Mouse (Mus musculus): Measurements from ENCODE around the gene Adck1. TPM values are rescaled to one million over a fixed set of nuclear protein-coding genes. Genes with fewer than 3 reads are reported as not detected.

Adck1 gene
- total and polyA plus RNA-seq, 3 experiments: 30.6 to 34.3 TPM; not detected in 1

DNA sequence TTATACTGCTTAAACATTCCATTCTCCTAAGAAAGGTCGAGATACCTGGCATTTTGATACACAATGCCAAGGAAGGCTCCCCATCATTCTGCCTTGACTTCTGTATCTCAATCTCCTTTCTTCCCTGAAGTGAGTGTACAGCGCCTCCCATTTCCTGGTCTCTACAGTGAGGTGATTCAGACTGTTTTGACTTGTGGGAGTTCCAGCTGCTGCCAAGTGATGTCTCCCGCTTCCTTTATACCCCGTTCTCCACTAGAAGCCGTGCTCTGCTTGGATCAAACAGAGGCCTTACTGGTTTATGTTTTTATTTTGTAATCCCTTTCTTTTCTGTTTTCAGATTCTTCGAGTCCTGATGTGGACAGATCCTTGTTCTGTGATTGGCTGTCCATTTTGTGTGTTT lies 116.3 kb downstream of the Adck1 start:
- no peak for TF ChIP-seq EP300 (IDR thresholded peaks at IDR 0.05; ENCODE audit: low read depth in 1 of 2, low read length in 2 of 2)
- TF ChIP-seq POLR2A (IDR thresholded peaks at IDR 0.05; ENCODE audit: control insufficient read depth in 1 of 2, insufficient read depth in 1 of 2, low read depth in 1 of 2, low read length in 2 of 2, poor library complexity in 1 of 2): no peak
- no peak for TF ChIP-seq MAX (IDR thresholded peaks at IDR 0.05; ENCODE audit: low read length)
- no peak for TF ChIP-seq ZC3H11A (IDR thresholded peaks at IDR 0.05; ENCODE audit: low read depth, low read length)
- no peak for TF ChIP-seq SIN3A (IDR thresholded peaks at IDR 0.05; ENCODE audit: low read length)
- no peak for TF ChIP-seq ZNF384 (IDR thresholded peaks at IDR 0.05; ENCODE audit: low read depth, low read length)
- TF ChIP-seq UBTF (IDR thresholded peaks at IDR 0.05; ENCODE audit: borderline replicate concordance, insufficient read depth, low read depth, low read length): no peak
- TF ChIP-seq KAT2A (conservative IDR thresholded peaks at IDR 0.05; ENCODE audit: low read depth, low read length): no peak
- H3K4me1 ChIP-seq (ENCODE audit: control insufficient read depth in 1 of 2, insufficient read depth in 2 of 2, low read length in 2 of 2): no peaks in the 10 kb centered on the region
- H3K27me3 ChIP-seq (ENCODE audit: control insufficient read depth in 1 of 2, insufficient read depth in 2 of 2, low read length in 2 of 2): no peaks in the 10 kb centered on the region
- no peak overlapping the region for H3K9ac ChIP-seq (ENCODE audit: control insufficient read depth, low read depth, low read length, poor library complexity, severe bottlenecking)
- H3K27ac ChIP-seq (ENCODE audit: control insufficient read depth, low read depth, low read length): no peak overlapping the region
- H3K36me3 ChIP-seq (ENCODE audit: control insufficient read depth in 1 of 2, insufficient read depth in 2 of 2, low read length in 2 of 2): no peaks in the 10 kb centered on the region
- no peaks in the 10 kb centered on the region for H3K9me3 ChIP-seq (replicated peaks; ENCODE audit: insufficient read depth, low read length)
- DNase-seq (ENCODE audit: low read depth, low spot score): no peak
- H3K79me2 ChIP-seq (ENCODE audit: control insufficient read depth, insufficient read depth, low read length, poor library complexity): no peaks in the 10 kb centered on the region
- no peak overlapping the region for H3K4me3 ChIP-seq (ENCODE audit: control insufficient read depth in 1 of 2, insufficient read depth in 1 of 2, low read depth in 2 of 2, low read length in 2 of 2)

DNA sequence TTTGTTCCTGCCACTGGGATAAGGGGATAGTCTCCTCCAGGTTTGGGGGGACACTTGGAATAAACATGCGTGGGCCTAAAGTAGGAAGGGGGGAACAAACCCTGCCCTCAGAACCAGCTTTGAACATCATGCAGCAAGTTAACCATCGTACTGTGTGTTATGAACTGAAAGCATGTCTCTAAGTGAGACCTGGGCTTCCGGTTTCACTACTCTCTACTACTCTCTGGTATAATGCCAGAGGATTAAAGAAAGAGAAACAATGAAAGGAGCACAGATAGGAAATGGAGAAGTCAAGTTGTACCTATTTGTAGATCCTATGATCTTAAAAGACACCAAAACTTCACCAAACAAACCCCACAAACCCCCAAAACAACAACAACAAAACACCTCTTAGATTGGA lies 121.3 kb downstream of the Adck1 start:
- H3K4me1 ChIP-seq (ENCODE audit: control insufficient read depth in 1 of 2, insufficient read depth in 2 of 2, low read length in 2 of 2): no peaks in the 10 kb centered on the region; a peak in 1 of 4 replicates
- H3K9ac ChIP-seq (ENCODE audit: control insufficient read depth, low read depth, low read length, poor library complexity, severe bottlenecking): no peak overlapping the region
- H3K79me2 ChIP-seq (ENCODE audit: control insufficient read depth, insufficient read depth, low read length, poor library complexity): no peaks in the 10 kb centered on the region
- H3K4me3 ChIP-seq (ENCODE audit: control insufficient read depth in 1 of 2, insufficient read depth in 1 of 2, low read depth in 2 of 2, low read length in 2 of 2): no peak overlapping the region
- DNase-seq (ENCODE audit: low read depth, low spot score): no peak
- H3K36me3 ChIP-seq (ENCODE audit: control insufficient read depth in 1 of 2, insufficient read depth in 2 of 2, low read length in 2 of 2): peaks cover 0 to 3% of the 10 kb centered on the region in 2 experiments; a peak in 1 of 4 replicates
- H3K9me3 ChIP-seq (replicated peaks; ENCODE audit: insufficient read depth, low read length): no peaks in the 10 kb centered on the region
- no peak for TF ChIP-seq POLR2AphosphoS5 (IDR thresholded peaks at IDR 0.05; ENCODE audit: borderline replicate concordance, low read depth, low read length)
- TF ChIP-seq E2F4 (IDR thresholded peaks at IDR 0.05; ENCODE audit: borderline replicate concordance, low read depth, low read length): no peak
- no peak for TF ChIP-seq MXI1 (IDR thresholded peaks at IDR 0.05; ENCODE audit: low read depth, low read length)
- TF ChIP-seq RCOR1 (IDR thresholded peaks at IDR 0.05; ENCODE audit: low read depth, low read length): no peak
- TF ChIP-seq ELF1 (IDR thresholded peaks at IDR 0.05; ENCODE audit: low read depth, low read length): no peak
- TF ChIP-seq NRF1 (IDR thresholded peaks at IDR 0.05; ENCODE audit: insufficient read depth, low read depth, low read length, poor library complexity, severe bottlenecking): no peak
- TF ChIP-seq ZNF384 (IDR thresholded peaks at IDR 0.05; ENCODE audit: low read depth, low read length): no peak
- TF ChIP-seq CHD1 (IDR thresholded peaks at IDR 0.05; ENCODE audit: low read depth, low read length): no peak
- TF ChIP-seq HCFC1 (IDR thresholded peaks at IDR 0.05; ENCODE audit: low read depth, low read length): no peak
- no peak for TF ChIP-seq MAZ (IDR thresholded peaks at IDR 0.05; ENCODE audit: low read depth, low read length)
- no peak for TF ChIP-seq ZMIZ1 (IDR thresholded peaks at IDR 0.05; ENCODE audit: low read depth, low read length)
- no peak for TF ChIP-seq TBP (IDR thresholded peaks at IDR 0.05; ENCODE audit: low read depth, low read length)
- no peak for TF ChIP-seq GABPA (IDR thresholded peaks at IDR 0.05; ENCODE audit: low read depth, low read length)
- no peak for TF ChIP-seq TCF12 (IDR thresholded peaks at IDR 0.05; ENCODE audit: low read depth, low read length)
- no peak overlapping the region for H3K27ac ChIP-seq (ENCODE audit: control insufficient read depth, low read depth, low read length)
- no peaks in the 10 kb centered on the region for H3K27me3 ChIP-seq (ENCODE audit: control insufficient read depth in 1 of 2, insufficient read depth in 2 of 2, low read length in 2 of 2)
